Mouse (Mus musculus) CH12.LX (cell line): ENCODE data around the gene Fan1. TPM values are rescaled to one million over a fixed set of nuclear protein-coding genes. Genes with fewer than 3 reads are reported as not detected.

ENCODE experiments used
- DNase-seq: peaks from one replicate; pipeline ENCODE4 v3.0.0-alpha.2; 2013; ENCODE audit errors: extremely low read depth
- H3K27ac ChIP-seq: 2 replicates; pipeline ENCODE4 v1.5.1; 2012; ENCODE audit warnings: low read depth, mild to moderate bottlenecking, control low read depth, moderate library complexity; ENCODE audit not compliant: insufficient read depth
- H3K27me3 ChIP-seq: replicated peaks from 2 replicates; pipeline ENCODE3; 2012; ENCODE audit warnings: inconsistent platforms
- H3K36me3 ChIP-seq, 2 experiments: replicated peaks in 1 of 2; 2 replicates each; pipeline versions ENCODE3 to v1.6.1; 2012; ENCODE audit warnings: inconsistent platforms in 1 of 2, low read length in 1 of 2, mild to moderate bottlenecking in 1 of 2, mixed read lengths in 1 of 2, moderate library complexity in 1 of 2; ENCODE audit not compliant: control insufficient read depth in 1 of 2, insufficient read depth in 1 of 2
- H3K4me1 ChIP-seq, 2 experiments: 2 replicates each; pipeline ENCODE4 v1.6.1; 2012; ENCODE audit warnings: inconsistent platforms in 1 of 2, moderate library complexity in 1 of 2; ENCODE audit not compliant: insufficient read depth in 2 of 2, control insufficient read depth in 1 of 2
- H3K4me2 ChIP-seq: 2 replicates; pipeline ENCODE4 v1.6.1; 2012; ENCODE audit warnings: low read depth, mild to moderate bottlenecking, control low read depth; ENCODE audit not compliant: poor library complexity, insufficient read depth, severe bottlenecking
- H3K4me3 ChIP-seq, 3 experiments: fragments of 150-350 bp in 1 of 3; sonication (generic) in 1 of 3; replicated peaks in 1 of 3; 2 replicates each; pipeline versions ENCODE3 to v1.5.1; 2011 to 2012; ENCODE audit warnings: low read depth in 2 of 3, low read length in 2 of 3, mild to moderate bottlenecking in 2 of 3, moderate library complexity in 2 of 3, control low read depth in 1 of 3, improper control_type of control experiment in 1 of 3, inconsistent platforms in 1 of 3, mixed read lengths in 1 of 3; ENCODE audit not compliant: poor library complexity in 1 of 3
- H3K79me2 ChIP-seq: replicated peaks from 2 replicates; pipeline ENCODE4 v1.6.1; 2012; ENCODE audit warnings: mild to moderate bottlenecking, moderate library complexity; ENCODE audit not compliant: control insufficient read depth, poor library complexity, insufficient read depth, severe bottlenecking; ENCODE audit errors: extremely low read depth
- H3K9ac ChIP-seq: 2 replicates; pipeline ENCODE4 v1.6.1; 2012; ENCODE audit warnings: low read depth, mild to moderate bottlenecking, control low read depth, moderate library complexity; ENCODE audit not compliant: insufficient read depth
- H3K9me3 ChIP-seq: replicated peaks from 2 replicates; pipeline ENCODE3; 2012; ENCODE audit warnings: low read length, inconsistent platforms, mixed read lengths
- ELF1 ChIP-seq: IDR thresholded peaks from 2 replicates; pipeline ENCODE4 v1.6.1; 2014; ENCODE audit warnings: low read depth, mild to moderate bottlenecking, inconsistent platforms, low read length, improper control_type of control experiment
- EP300 ChIP-seq: IDR thresholded peaks from 2 replicates; pipeline ENCODE4 v1.6.1; 2011; ENCODE audit warnings: low read length, improper control_type of control experiment
- ETS1 ChIP-seq: conservative IDR thresholded peaks from 2 replicates; pipeline ENCODE4 v1.6.1; 2012; ENCODE audit warnings: low read depth, mild to moderate bottlenecking, inconsistent platforms, low read length, improper control_type of control experiment, moderate library complexity
- MAFK ChIP-seq: IDR thresholded peaks from 2 replicates; pipeline ENCODE4 v1.6.1; 2011; ENCODE audit warnings: low read length, improper control_type of control experiment; ENCODE audit not compliant: insufficient replicate concordance
- MEF2A ChIP-seq: IDR thresholded peaks from 2 replicates; pipeline ENCODE4 v1.6.1; 2014; ENCODE audit warnings: low read depth, mild to moderate bottlenecking, inconsistent platforms, low read length, improper control_type of control experiment, borderline replicate concordance
- MXI1 ChIP-seq: IDR thresholded peaks from 2 replicates; pipeline ENCODE4 v1.6.1; 2011; ENCODE audit warnings: mild to moderate bottlenecking, low read depth, low read length, improper control_type of control experiment
- MYC ChIP-seq: IDR thresholded peaks from 2 replicates; pipeline ENCODE4 v1.6.1; 2011; ENCODE audit warnings: low read depth, mild to moderate bottlenecking, improper control_type of control experiment, low read length
- NELFE ChIP-seq: IDR thresholded peaks from 2 replicates; pipeline ENCODE4 v1.6.1; 2011; ENCODE audit warnings: low read depth, low read length, improper control_type of control experiment
- NRF1 ChIP-seq: IDR thresholded peaks from 2 replicates; pipeline ENCODE4 v1.6.1; 2014; ENCODE audit warnings: low read depth, mild to moderate bottlenecking, inconsistent platforms, low read length, improper control_type of control experiment, moderate library complexity
- PAX5 ChIP-seq: IDR thresholded peaks from 2 replicates; pipeline ENCODE4 v1.6.1; 2012; ENCODE audit warnings: low read length, inconsistent platforms, mixed read lengths
- SIN3A ChIP-seq: IDR thresholded peaks from 2 replicates; pipeline ENCODE4 v1.6.1; 2012; ENCODE audit warnings: low read length, improper control_type of control experiment, inconsistent platforms
- TCF12 ChIP-seq: IDR thresholded peaks from 2 replicates; pipeline ENCODE4 v1.6.1; 2014; ENCODE audit warnings: low read depth, mild to moderate bottlenecking, inconsistent platforms, low read length, improper control_type of control experiment
- USF1 ChIP-seq: IDR thresholded peaks from 2 replicates; pipeline ENCODE4 v1.6.1; 2014; ENCODE audit warnings: low read depth, mild to moderate bottlenecking, inconsistent platforms, low read length, improper control_type of control experiment
- ZC3H11A ChIP-seq: IDR thresholded peaks from 2 replicates; pipeline ENCODE4 v1.6.1; 2012; ENCODE audit warnings: low read depth, mild to moderate bottlenecking, inconsistent platforms, low read length, improper control_type of control experiment
- ZKSCAN1 ChIP-seq: IDR thresholded peaks from 2 replicates; pipeline ENCODE4 v1.6.1; 2012; ENCODE audit warnings: low read depth, inconsistent platforms, low read length, improper control_type of control experiment, borderline replicate concordance
- ZMIZ1 ChIP-seq: IDR thresholded peaks from 2 replicates; pipeline ENCODE4 v1.6.1; 2012; ENCODE audit warnings: low read depth, mild to moderate bottlenecking, inconsistent platforms, low read length, improper control_type of control experiment
- ZNF384 ChIP-seq: IDR thresholded peaks from 2 replicates; pipeline ENCODE4 v1.6.1; 2012; ENCODE audit warnings: low read depth, low read length, improper control_type of control experiment, inconsistent platforms
- dilution Hi-C: fragments of 300-500 bp; cut with MboI; formaldehyde crosslinking; loops from 2 replicates; pipeline ENCODE4 v1.14.3; 2020; ENCODE audit warnings: low sequenced_read_pairs; ENCODE audit not compliant: extremely low pct_unique_long_range_greater_than_20kb, extremely low pct_ligation_motif_present
- in situ Hi-C: fragments of 300-500 bp; cut with MboI; formaldehyde crosslinking; loops from 3 replicates; pipeline ENCODE4 v1.14.3; 2019; ENCODE audit warnings: low sequenced_read_pairs, low pct_ligation_motif_present, low pct_unique_long_range_greater_than_20kb, mixed read lengths
- polyA plus RNA-seq: library from polyadenylated mRNA; unstranded; fragments of >175 nt; gene quantifications from 2 replicates; pipeline ENCODE4 v1.2.1, GENCODE M21; 2012; ENCODE audit warnings: low read depth; ENCODE audit not compliant: insufficient read length
- total RNA-seq, 2 experiments: library from RNA; depleted of rRNA; stranded (reverse); fragments of 300-350 nt in 1 of 2; fragments of >200 nt in 1 of 2; gene quantifications; 2 replicates each; pipeline ENCODE4 v1.2.3; 2012 to 2014

The Fan1 gene
- total and polyA plus RNA-seq, 3 experiments, result 2.6 to 4.6 (median 3.6) TPM

- TF ChIP-seq ELF1, result peak; percentile 72
- peak; percentile 49 for TF ChIP-seq USF1
- TF ChIP-seq MYC, result peak; percentile 97
- TF ChIP-seq PAX5, result no peak
- TF ChIP-seq NRF1, result peak; percentile 88
- TF ChIP-seq SIN3A, result peak; percentile 91
- peak; percentile 90 for TF ChIP-seq TCF12
- no peak for TF ChIP-seq MAFK
- peak; percentile 94 for TF ChIP-seq MXI1
- no peak for TF ChIP-seq EP300
- no peak for TF ChIP-seq ZC3H11A
Measured at GRCm38 (mm10) chr7:64392122-64392818, 18.4 kb upstream of the Fan1 start, which contains the start of the genes Mphosph10 and Mcee (continued).

DNA sequence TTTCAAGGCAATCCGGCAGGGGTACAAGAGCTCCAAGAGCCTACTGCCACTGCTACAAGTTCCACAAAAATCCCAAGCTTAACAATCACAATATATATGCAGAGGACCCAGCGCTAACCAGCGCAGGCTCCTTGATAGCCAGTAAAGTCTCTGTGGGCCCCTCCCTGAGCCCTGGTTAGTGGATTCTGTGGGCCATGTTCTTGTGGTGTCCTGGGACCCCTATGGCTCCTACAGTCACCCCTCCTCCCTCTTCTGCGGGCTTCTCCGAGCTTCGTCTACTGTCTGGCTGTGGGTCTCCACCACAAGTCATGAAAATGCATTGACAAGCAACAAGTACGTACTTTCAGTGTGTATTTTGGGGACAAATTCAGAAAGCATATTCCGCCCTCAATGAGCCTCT, 17.6 kb upstream of the Fan1 start:
- Histone ChIP-seq H3K79me2 (peaks cover 32% of the 10 kb centered on the region), H3K36me3 (peaks cover 13 to 32% of the 10 kb centered on the region in 2 experiments), H3K27ac (no peak overlapping the region), H3K27me3 (no peaks in the 10 kb centered on the region), H3K4me1 (peaks cover 2 to 23% of the 10 kb centered on the region in 2 experiments; a peak in 2 of 4 replicates), H3K4me3 (peak overlapping the region; percentile 76 to 99 (median 91)), H3K4me2 (peak overlapping the region; percentile 14), H3K9me3 (no peaks in the 10 kb centered on the region)
- dilution Hi-C loops, result no loop called here
- in situ Hi-C loops, result no loop called here
- 0 out of 2 replicates have a peak, but pooled peaks have one; percentile 3 for TF ChIP-seq ZMIZ1
- TF ChIP-seq ZKSCAN1, result no peak
- no peak for TF ChIP-seq NRF1
- TF ChIP-seq, all 38 proteins: peak for 1
- peak overlapping the region; percentile 70 for H3K9ac ChIP-seq
- DNase-seq, result no peak

- Histone ChIP-seq H3K9ac (peak overlapping the region; percentile 67), H3K4me1 (peaks cover 0 to 10% of the 10 kb centered on the region in 2 experiments; a peak in 2 of 4 replicates), H3K4me3 (peak overlapping the region; percentile 64 to 73 (median 70)), H3K9me3 (no peaks in the 10 kb centered on the region), H3K79me2 (no peaks in the 10 kb centered on the region), H3K4me2 (peak overlapping the region; percentile 97), H3K27me3 (no peaks in the 10 kb centered on the region), H3K36me3 (peaks cover 24 to 69% of the 10 kb centered on the region in 2 experiments), H3K27ac (peak overlapping the region; percentile 86)
- dilution Hi-C loops, result no loop called here
- peak; percentile 44 for DNase-seq
- in situ Hi-C loops, result no loop called here
- TF ChIP-seq MEF2A (no peak), PAX5 (no peak), ZNF384 (peak; percentile 32; the same call in 1 of the 2 replicates), ETS1 (no peak), NELFE (no peak)
Measured at GRCm38 (mm10) chr7:64373147-64373829, 607 bp downstream of the Fan1 start.
